Mouse (Mus musculus) retina, adult 2 months (tissue): ENCODE data around the gene Ufl1.
"Not testable (repeated sequence)": the region's sequence is repeated elsewhere in the genome, so short reads cannot be mapped to it uniquely, and the experiment has no call there.

ENCODE experiments used
- DNase-seq: peaks from one replicate; pipeline ENCODE4 v3.0.0-alpha.2; 2012; ENCODE audit warnings: low read depth, low spot score

Ufl1 gene

DNA sequence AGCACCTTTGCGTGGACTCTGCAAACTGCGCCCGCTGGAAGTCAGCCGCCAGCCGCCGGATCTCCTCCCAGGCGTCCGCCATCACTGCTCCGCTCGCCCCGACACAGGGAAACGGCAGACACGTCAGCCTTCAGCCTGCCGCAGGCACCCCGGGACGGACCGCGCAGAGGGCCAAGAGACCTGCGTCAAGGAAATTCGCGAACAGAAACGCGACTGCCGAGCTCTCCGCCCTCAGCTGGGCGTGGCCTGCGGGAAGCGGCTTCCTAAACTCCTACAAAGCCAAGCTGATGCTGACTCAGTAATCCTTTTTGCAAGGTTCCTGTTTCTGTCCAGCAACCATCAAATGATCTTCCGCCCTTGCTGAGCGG lies at the start of gene Ufl1:
Gene Ufl1, minus strand, starts transcription at position 151 of the 368 bp plus-strand sequence.
- DNase-seq = peak; percentile 91

DNA sequence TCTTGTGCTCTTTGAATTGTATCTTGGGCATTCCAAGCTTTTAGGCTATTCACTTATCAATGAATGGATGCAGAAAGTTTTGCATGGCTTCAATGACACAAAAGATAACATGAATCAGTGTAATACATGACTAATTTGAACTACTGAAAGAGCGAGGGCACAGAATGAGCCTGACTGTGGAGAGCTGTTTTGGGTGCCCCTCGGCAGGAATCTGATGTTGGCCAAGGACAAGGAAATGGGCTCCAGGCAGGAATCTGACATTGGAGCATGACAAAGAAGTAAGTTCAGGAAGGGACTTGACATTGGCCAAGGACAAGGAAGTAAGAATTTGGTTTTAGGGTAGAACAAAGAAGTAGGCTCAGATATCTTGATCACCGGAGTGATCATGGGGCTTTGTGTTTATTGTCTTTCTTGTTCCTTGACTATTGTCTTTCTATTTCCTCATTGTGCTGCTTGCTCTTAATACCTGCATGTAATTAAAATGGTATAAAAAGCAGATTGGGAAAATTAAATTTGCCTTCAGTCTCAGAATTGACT lies 44.1 kb upstream of the Ufl1 start:
- no peak for DNase-seq

- no peak for DNase-seq
Observed at GRCm38 (mm10) chr4:25322631-25323178, 41.1 kb upstream of the Ufl1 start.

- no peak for DNase-seq
Observed at GRCm38 (mm10) chr4:25313767-25314166, 32.1 kb upstream of the Ufl1 start.

DNA sequence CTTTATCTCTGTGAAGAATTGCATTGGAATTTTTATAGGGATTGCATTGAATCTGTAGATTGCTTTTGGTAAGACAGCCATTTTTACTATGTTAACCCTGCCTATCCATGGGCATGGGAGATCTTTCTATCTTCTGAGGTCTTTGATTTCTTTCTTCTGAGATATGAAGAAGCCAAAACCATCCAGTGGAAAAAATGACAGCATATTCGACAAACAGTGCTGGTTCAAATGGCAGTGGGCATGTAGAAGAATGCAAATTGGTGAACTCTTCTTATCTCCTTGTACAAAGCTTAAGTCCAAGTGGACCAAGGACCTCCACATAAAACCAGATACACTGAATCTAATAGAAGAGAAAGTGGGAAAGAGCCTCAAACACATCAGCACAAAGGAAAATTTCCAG lies 3.4 kb upstream of the Ufl1 start:
- DNase-seq = not testable (repeated sequence)

DNA sequence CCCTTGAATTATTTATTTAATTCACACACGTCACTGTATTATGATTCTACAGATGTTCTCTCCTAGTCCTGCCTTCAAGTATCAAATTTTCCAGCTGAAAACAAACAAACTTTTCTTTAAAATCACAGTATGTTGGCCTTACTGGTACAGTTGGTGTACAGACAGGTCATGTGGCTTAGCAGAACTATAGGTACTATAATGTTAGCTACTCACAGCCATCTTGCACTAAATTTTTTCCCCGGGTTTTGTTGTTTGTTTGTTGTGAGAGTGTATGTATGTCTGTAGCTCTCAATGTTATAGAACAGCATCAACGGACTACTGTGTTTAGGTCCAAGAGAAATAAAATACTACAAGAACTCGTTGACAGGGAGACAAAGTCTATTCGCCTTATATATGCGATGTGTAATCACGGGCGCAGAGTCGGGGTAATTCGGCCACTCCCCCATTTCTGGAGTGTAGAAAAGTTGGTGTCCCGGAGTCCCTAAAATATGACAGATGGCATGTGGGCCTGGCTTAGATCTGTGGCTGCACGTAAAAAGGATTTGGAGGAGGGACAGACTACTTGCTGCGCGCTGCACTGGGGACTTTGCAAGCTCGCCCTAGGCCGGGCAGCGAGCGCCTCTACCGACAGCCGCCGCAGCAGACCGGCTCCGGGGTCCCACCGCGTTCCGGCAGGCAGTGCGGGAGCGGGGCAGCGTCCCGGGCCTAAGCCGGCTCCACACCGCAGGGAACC lies 517 bp downstream of the Ufl1 start:
- DNase-seq = no peak

GRCm38 (mm10) chr4:25272861-25273627 lies 8.6 kb downstream of the Ufl1 start:
- no peak for DNase-seq

DNA sequence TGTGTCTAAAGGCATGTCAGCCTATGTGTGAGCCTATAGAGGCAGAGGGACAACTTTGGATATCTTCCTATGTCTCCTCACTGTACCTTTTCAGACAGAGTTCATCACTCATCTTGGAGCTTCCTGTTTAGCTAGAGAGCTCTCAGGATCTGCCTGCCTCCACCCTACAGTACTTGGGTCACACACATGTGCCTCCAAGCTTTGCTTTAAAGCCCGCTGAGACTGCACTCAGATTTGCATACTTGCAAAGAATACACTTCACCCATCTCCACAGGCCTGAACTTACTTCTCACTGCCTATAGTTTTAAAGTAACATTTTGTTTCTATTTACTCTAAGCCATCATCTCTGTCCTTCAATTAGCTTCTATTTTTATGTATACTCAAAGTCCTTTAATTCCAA lies 9.7 kb downstream of the Ufl1 start:
- DNase-seq = no peak

DNA sequence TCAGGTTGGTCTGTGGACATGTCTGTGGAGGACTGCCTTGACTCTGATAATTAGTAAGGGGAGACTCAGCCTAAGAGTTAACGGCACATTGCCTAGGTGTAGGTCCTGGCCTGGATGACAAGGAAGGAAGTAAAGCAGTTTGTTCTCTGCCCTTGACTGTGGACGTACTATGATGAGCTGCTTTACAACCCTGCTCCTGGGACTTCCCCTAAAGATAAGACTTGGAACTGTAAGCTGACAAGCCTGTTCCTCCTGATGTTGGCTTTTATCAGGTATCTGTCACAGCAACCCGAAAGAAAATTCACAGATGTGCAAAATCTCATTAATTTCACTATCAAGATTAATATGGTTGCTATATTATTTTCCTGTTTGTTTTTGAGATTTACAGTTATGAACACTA lies 14.5 kb downstream of the Ufl1 start:
- DNase-seq = no peak

DNA sequence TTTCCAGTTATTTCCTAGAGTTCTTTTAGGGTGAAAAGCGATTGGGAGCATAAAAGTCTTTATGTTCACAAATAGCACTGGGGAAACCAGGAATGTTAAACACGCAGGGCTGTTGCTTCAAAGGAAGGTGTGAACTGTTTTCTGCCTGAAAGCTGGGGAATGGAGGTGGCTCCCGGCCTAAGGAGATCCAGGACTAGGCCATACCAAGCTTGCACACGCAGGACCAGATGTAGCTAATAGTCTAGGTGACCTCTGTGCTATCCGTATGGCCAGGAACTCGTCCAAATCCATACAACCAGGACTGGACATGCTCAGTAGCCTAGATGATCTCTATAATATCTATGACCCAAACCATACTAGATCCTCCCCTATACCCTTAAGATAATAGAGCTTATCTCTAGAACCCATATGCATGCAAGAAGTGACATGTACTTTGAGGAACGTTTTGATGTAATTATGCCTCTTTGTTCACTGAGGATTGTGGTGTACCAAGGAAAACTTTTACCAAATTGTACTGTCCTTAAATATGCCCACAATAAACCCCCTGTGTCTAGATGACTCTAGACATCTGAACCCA lies 23.7 kb downstream of the Ufl1 start:
- DNase-seq = no peak

- DNase-seq = no peak
Observed at GRCm38 (mm10) chr4:25242776-25243175, 38.8 kb downstream of the Ufl1 start, which contains the start of gene Fhl5. TSS of gene Fhl5 (minus strand) at chr4:25242876.

- DNase-seq = not testable (repeated sequence)
Observed at GRCm38 (mm10) chr4:25235663-25236062, 46.0 kb downstream of the Ufl1 start.

- DNase-seq = not testable (repeated sequence)
Observed at GRCm38 (mm10) chr4:25233767-25234166, 47.9 kb downstream of the Ufl1 start.

- no peak for DNase-seq
Observed at GRCm38 (mm10) chr4:25232546-25232945, 49.1 kb downstream of the Ufl1 start.

DNA sequence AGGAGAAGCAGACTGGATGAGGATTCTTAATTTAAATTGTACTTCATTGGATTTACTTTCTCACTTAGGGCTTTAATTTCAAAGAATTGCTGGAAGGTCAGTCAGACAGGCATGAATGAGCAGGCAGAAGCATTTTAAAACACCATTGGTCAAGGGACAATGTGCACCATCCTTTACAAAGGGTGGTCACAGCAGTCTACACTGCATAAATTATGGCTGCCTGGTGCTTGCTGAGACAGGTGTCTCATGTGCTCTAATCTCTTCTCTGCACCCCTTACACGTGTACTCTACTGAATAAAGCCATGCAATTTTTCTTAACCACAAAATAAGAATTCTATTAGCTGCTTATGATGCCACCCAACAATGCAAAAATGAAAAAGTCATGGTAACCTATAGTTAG lies 54.1 kb downstream of the Ufl1 start:
- no peak for DNase-seq

DNA sequence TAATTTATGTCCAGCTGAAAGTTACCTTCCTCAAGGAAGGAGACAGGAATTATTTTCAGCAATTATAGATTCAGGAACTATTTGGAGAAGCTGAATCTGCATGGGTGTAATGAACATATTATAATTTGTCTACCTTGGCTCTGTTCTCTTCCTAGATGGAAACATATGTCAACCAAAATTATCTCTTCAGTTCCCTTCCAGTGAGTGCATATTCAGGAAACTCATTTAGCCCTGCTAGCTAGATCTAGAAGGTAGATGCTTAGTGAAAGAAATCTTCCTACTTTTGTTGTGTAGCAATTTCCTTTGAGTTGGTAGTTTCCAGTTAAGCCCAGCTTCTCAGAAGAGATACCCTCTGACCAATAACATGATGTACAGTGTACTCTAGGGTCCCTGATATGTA lies 59.7 kb downstream of the Ufl1 start:
- no peak for DNase-seq

DNA sequence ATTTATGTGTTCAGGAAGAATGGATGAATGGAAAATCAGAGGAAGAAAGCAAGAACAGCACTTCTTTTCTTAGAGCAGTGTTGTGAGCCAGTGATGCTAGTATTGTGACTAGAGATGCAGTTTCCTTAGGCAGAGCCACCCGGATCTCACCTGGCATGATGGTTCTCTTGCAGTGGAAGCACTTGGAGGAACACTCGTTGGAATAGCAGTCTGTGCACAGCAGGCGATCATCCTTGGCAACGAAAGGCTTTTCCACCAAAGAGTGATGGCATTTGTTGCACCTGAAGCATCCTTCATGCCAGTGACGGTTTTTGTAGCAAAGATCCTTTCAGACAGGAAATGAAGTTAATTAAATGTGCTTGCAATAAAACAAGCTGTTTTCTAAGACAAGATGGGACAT lies 68.2 kb downstream of the Ufl1 start:
- DNase-seq = no peak

DNA sequence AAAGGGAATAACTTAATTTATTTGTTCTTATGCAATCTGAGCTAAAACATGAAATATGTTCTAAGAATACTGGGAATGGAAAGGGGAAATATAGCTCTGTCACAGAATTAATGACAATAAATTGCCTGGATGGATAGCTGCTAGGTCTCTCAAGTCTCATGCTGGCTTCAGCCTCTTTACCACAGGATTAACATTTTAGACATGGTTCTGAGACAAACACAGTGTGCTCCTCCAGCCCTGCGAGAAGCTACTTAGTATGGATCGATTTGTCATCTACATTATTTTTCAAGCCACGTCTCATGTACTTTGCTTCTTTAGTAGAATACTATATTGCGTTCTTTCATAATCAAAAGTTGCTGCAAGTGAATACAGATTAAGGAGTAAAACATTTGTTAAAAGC lies 75.5 kb downstream of the Ufl1 start:
- no peak for DNase-seq
